Mouse (Mus musculus): ENCODE measurements around the gene Krba1. TPM values are rescaled to one million over a fixed set of nuclear protein-coding genes. Genes with fewer than 3 reads are reported as not detected.

Krba1 gene
- polyA plus RNA-seq (2014; fragmentation: Illumina TruSeq; extraction: RNeasy Lipid Tissue Mini Kit (QIAGEN cat#74804); ENCODE audit: low read depth, low replicate concordance), result 3.2 TPM

DNA sequence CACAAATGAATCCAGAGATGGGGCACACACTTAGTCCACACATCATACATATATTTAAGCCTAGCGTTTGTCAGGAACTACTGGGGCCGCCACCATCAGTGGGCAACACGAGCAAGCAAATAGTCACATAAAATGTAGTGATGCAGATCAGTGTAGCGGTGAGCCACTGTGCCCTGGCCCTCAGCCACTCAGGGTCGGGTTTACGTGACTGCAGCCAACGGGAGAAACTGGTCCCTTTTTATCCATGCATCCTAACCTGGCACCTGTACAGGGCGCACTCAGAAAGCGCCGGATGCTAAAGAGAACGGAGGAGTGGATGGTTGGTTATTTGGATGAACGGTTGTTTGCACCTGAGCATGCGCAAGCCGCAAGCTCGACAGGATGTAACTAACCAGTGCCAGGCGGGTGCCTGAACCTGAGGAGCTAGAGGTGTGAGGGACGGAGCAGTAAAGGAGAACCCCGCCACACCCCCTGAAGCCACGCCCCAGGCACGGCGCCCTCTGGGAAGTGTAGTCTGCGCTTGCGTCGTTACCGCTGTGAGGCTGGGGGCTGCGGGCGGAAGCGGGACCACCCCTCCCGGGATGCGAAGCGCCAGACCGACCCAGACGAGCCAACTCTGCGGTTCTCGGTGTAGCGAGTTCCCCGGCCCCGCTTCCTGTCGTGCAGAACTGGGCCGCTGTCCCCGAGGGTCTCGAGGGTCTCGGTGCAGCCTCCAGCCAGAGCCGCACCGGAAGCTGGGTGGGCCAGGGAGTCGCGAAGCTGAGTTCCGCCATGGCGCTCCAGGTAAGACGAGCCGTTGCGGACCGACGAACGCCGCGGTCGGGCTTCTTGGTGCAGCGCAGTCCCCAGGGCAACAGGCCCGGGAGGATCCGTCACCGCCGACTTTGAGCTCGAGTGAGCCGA is at the start of gene Krba1:
Gene Krba1, plus strand, starts transcription at position 482 of the 903 bp plus-strand sequence.

DNA sequence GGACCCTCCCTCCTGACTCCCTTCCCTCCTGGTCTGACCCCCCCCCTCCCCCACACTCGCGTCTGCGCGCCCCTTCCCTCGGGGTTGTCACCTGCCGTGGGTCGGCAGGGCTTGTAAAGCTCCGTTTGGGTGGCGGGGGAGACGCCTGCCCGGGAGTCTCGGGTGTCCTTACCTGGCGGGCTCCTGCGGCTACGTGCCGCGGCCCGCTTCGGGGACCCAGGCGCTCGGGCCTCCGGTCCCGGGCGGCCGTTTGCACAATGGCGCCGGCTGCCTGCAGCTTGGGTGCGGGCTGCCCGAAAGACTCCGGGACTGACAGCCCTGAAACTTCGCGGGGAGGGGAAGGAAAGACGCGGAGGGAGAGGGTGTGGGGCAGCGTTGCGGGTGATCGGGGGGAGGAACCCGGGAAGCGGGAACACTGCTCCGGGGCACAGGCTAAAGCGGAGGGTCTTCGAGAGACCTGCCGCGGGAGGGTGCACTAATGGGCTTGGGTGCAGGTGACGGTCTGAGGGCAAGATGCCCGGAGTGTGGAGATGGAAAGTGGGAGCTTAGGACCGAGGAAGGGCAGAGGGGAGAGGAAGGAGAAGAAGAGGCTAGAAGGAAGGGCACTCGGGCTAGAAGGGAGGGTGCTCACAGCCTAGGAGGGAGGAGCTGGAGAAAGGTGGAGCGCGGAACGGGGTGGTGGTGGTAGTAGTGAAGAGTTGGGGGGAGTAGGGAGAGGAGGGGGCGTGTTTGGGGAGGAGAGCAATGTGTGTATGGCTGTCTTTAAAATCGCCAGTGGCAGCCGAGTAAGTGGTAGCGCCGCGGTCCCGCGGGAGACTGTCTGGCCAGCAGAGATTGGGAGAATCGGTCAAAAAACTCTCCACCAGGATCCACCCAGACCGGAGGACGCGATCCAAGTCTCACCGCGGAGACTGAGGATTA is 50.1 kb downstream of the Krba1 start, which contains the start of gene Zfp467:
Gene Zfp467, minus strand, starts transcription at position 645 of the 921 bp plus-strand sequence.

DNA sequence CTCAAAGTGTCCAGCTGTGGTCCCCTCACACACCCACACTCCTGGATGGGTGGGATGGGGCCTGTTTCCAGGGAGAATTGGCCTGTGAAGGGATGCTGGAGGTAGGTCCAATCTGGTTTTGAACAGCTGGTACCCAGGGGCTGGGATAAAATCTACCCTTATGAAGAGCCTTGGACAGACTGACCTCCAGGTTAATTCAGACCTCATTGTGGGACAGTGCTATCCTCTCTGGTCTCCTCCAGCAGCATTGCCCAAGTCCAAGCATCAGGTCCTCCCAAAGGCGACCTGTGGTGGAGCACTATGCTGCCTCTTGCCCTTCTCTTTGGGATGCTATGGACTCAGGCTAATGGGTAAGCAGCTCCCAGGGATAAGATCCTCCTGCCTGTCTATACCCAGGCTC is 52.5 kb downstream of the Krba1 start, which contains the start of gene Sspo:
Gene Sspo, plus strand, starts transcription at position 301 of the 400 bp plus-strand sequence.

Other genes with a start within 250 kb of the Krba1 start
- 15.8 TPM for gene Zfp467, start 50.2 kb downstream of the Krba1 start, polyA plus RNA-seq (2014; fragmentation: Illumina TruSeq; extraction: RNeasy Lipid Tissue Mini Kit (QIAGEN cat#74804); ENCODE audit: low read depth, low replicate concordance)
- not detected for gene Sspo, start 52.6 kb downstream of the Krba1 start, polyA plus RNA-seq (2014; fragmentation: Illumina TruSeq; extraction: RNeasy Lipid Tissue Mini Kit (QIAGEN cat#74804); ENCODE audit: low read depth, low replicate concordance)
- 31.2 TPM for gene Atp6v0e2, start 142.0 kb downstream of the Krba1 start, polyA plus RNA-seq (2014; fragmentation: Illumina TruSeq; extraction: RNeasy Lipid Tissue Mini Kit (QIAGEN cat#74804); ENCODE audit: low read depth, low replicate concordance)
- gene Lrrc61, start 159.2 kb downstream of the Krba1 start, polyA plus RNA-seq (2014; fragmentation: Illumina TruSeq; extraction: RNeasy Lipid Tissue Mini Kit (QIAGEN cat#74804); ENCODE audit: low read depth, low replicate concordance), result 6.0 TPM
- 4.4 TPM for gene Rarres2, start 177.2 kb downstream of the Krba1 start, polyA plus RNA-seq (2014; fragmentation: Illumina TruSeq; extraction: RNeasy Lipid Tissue Mini Kit (QIAGEN cat#74804); ENCODE audit: low read depth, low replicate concordance)
- gene Gm45021, start 194.0 kb downstream of the Krba1 start, polyA plus RNA-seq (2014; fragmentation: Illumina TruSeq; extraction: RNeasy Lipid Tissue Mini Kit (QIAGEN cat#74804); ENCODE audit: low read depth, low replicate concordance), result not detected
- 8.8 TPM for gene Repin1, start 198.3 kb downstream of the Krba1 start, polyA plus RNA-seq (2014; fragmentation: Illumina TruSeq; extraction: RNeasy Lipid Tissue Mini Kit (QIAGEN cat#74804); ENCODE audit: low read depth, low replicate concordance)
- not detected for gene Gm44965, start 198.4 kb downstream of the Krba1 start, polyA plus RNA-seq (2014; fragmentation: Illumina TruSeq; extraction: RNeasy Lipid Tissue Mini Kit (QIAGEN cat#74804); ENCODE audit: low read depth, low replicate concordance)
- 0.32 TPM for gene Zfp775, start 206.5 kb downstream of the Krba1 start, polyA plus RNA-seq (2014; fragmentation: Illumina TruSeq; extraction: RNeasy Lipid Tissue Mini Kit (QIAGEN cat#74804); ENCODE audit: low read depth, low replicate concordance)
- 3.0 TPM for gene AI854703, start 231.2 kb downstream of the Krba1 start, polyA plus RNA-seq (2014; fragmentation: Illumina TruSeq; extraction: RNeasy Lipid Tissue Mini Kit (QIAGEN cat#74804); ENCODE audit: low read depth, low replicate concordance)